Mouse (Mus musculus) lung, adult 2 months (tissue): Measurements from ENCODE around the gene Tulp3. TPM values are rescaled to one million over a fixed set of nuclear protein-coding genes. Genes with fewer than 3 reads are reported as not detected.
A peak's percentile ranks its signal among the peaks of the same experiment; 100 is the strongest.
"Not testable (repeated sequence)": the region's sequence is repeated elsewhere in the genome, so short reads cannot be mapped to it uniquely, and the experiment has no call there.

Experiments used
- DNase-seq: peaks from one replicate; pipeline ENCODE4 v3.0.0; 2022
- H3K4me1 ChIP-seq: fragments of 200-500 bp; 2 replicates; pipeline ENCODE4 v1.6.1; 2011; ENCODE audit warnings: low read length; ENCODE audit not compliant: control insufficient read depth, insufficient read depth
- H3K4me3 ChIP-seq: fragments of 200-500 bp; replicated peaks from 2 replicates; pipeline ENCODE3; 2011; ENCODE audit warnings: low read depth, mild to moderate bottlenecking, control low read depth, low read length; ENCODE audit errors: extremely low read depth
- CTCF ChIP-seq: fragments of 200-500 bp; IDR thresholded peaks from 2 replicates; pipeline ENCODE4 v1.5.1; 2011; ENCODE audit warnings: mild to moderate bottlenecking, low read length, control low read depth; ENCODE audit not compliant: insufficient read depth
- POLR2A ChIP-seq: fragments of 200-500 bp; IDR thresholded peaks from 2 replicates; pipeline ENCODE4 v1.6.1; 2011; ENCODE audit warnings: low read depth, mild to moderate bottlenecking, control low read depth, low read length, borderline replicate concordance; ENCODE audit errors: extremely low read depth
- WGBS: fragments of 180-500 bp; shearing (Covaris S2); methylation state at CpG from one replicate; pipeline ENCODE4 v1.1.7; 2018; 5-methylcytosine and 5-hydroxymethylcytosine counted together
- polyA plus RNA-seq: library from polyadenylated mRNA; depleted of rRNA; stranded (reverse); fragments of >200 nt; gene quantifications from 2 replicates; pipeline ENCODE4 v1.2.3, GENCODE M21; 2012

The Tulp3 gene
- polyA plus RNA-seq, 1 experiment = 21.5 TPM

DNA sequence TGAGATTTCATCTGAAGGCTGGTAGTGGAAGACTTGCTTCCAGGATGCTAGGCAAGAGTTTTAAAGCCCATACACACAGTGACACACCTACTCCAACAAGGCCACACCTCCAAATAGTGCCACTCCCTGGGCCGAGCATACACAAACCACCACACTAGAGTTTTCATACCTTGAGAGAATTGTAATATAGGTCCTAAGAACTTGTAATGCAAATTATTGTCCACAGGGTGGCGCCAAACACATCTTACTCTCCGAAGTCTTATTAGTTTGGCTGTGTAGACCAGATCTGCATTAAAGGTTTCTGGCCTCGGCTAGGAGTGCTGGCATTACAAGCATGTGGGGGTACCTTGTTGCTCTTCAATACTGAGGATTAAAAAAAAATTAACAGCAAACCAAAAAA, 37.3 kb downstream of the Tulp3 start:
- TF ChIP-seq CTCF (peak; percentile 57), POLR2A (no peak)
- 3% methylated on average over 4 of the region's 4 CpGs for WGBS
- DNase-seq = peak; percentile 45
- no peaks in the 10 kb centered on the region for H3K4me1 ChIP-seq
- no peak overlapping the region for H3K4me3 ChIP-seq

DNA sequence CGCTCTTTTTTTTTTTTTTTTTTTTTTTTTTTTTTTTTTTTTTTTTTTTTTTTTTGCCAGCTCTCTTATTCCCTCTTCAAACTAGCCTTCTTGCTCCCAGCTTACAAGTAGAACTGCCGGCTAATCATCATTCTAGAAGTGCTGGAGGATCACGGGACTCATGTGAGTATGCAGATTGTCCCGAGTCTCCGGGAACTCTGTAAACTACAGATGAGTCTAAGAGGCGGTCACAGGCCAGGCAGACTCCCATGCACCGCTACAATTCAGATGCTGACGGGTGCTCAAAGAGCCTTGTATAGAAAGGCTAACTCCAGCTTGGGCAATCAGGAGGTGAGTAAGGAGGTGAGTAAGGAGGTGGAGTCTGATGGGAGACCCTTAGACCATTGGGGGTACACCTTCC, 40.1 kb downstream of the Tulp3 start:
- TF ChIP-seq CTCF (no peak), POLR2A (no peak)
- no peak for DNase-seq
- 74% methylated on average over 8 of the region's 8 CpGs for WGBS
- Histone ChIP-seq H3K4me3 (no peak overlapping the region), H3K4me1 (no peaks in the 10 kb centered on the region)

- TF ChIP-seq POLR2A (no peak), CTCF (no peak)
- 77% methylated on average over 6 of the region's 6 CpGs for WGBS
- no peak overlapping the region for H3K4me3 ChIP-seq
- H3K4me1 ChIP-seq = no peaks in the 10 kb centered on the region
- no peak for DNase-seq
These were observed 40.9 kb downstream of the Tulp3 start for GRCm38 (mm10) chr6:128314796-128315195.

GRCm38 (mm10) chr6:128308311-128308710, 47.3 kb downstream of the Tulp3 start:
- peak; percentile 68 for DNase-seq
- Histone ChIP-seq H3K4me3 (no peak overlapping the region), H3K4me1 (no peaks in the 10 kb centered on the region)
- peak; percentile 95 for TF ChIP-seq CTCF
- TF ChIP-seq POLR2A = no peak
- WGBS = 30% methylated on average over 4 of the region's 4 CpGs

DNA sequence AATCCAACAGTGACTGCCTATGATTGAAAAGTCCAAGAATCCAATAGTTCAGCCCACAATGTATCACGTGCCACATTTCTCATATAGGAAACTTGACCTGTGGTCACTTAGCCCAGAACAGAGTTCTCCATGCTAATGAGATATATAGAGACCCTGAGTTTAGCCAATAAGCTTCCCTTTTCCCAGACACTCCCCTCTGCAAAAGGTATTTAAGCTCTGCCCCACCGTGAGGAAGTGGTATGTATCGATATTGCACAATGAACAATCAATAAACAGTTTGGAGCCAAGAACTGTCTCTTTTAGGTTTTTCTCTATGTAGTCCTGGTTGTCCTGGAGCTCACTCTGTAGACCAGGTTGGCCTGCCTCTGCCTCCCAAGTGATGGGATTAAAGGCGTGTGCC, 50.9 kb downstream of the Tulp3 start:
- WGBS = 86% methylated on average over 4 of the region's 4 CpGs
- no peak for DNase-seq
- TF ChIP-seq CTCF (no peak), POLR2A (no peak)
- Histone ChIP-seq H3K4me3 (no peak overlapping the region), H3K4me1 (no peaks in the 10 kb centered on the region)

GRCm38 (mm10) chr6:128302640-128303039, 53.0 kb downstream of the Tulp3 start:
- not testable (repeated sequence) for H3K4me3 ChIP-seq, DNase-seq
- H3K4me1 ChIP-seq = peaks cover 10% of the 10 kb centered on the region
- 83% methylated on average over 3 of the region's 3 CpGs for WGBS

- DNase-seq = no peak
- peaks cover 15% of the 10 kb centered on the region for H3K4me1 ChIP-seq
- H3K4me3 ChIP-seq = no peak overlapping the region
- no peak for TF ChIP-seq CTCF
- no peak for TF ChIP-seq POLR2A
- 90% methylated on average over 3 of the region's 3 CpGs for WGBS
These were observed 53.8 kb downstream of the Tulp3 start for GRCm38 (mm10) chr6:128301891-128302290.

DNA sequence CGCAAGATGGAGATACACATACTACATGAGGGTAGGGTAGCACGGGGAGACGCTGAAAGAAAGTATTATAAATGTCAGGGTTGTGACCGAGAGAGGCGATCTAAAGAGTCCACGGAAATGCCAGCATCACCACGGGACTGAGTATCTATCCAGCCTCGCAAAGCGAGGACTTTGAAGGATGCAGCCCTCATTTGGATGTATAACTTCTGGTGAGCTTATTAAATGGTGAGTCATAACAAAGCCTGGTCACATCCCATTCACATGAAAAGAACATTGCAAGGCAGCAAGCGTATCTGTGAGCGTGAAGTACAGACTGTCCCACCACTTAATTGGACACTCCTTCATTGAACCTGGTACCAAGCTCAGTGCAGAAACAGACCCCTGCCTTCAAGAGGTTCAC, 54.2 kb downstream of the Tulp3 start:
- H3K4me3 ChIP-seq = no peak overlapping the region
- TF ChIP-seq POLR2A = no peak
- TF ChIP-seq CTCF = no peak
- 39% methylated on average over 11 of the region's 11 CpGs for WGBS
- no peak for DNase-seq
- H3K4me1 ChIP-seq = peaks cover 19% of the 10 kb centered on the region

DNA sequence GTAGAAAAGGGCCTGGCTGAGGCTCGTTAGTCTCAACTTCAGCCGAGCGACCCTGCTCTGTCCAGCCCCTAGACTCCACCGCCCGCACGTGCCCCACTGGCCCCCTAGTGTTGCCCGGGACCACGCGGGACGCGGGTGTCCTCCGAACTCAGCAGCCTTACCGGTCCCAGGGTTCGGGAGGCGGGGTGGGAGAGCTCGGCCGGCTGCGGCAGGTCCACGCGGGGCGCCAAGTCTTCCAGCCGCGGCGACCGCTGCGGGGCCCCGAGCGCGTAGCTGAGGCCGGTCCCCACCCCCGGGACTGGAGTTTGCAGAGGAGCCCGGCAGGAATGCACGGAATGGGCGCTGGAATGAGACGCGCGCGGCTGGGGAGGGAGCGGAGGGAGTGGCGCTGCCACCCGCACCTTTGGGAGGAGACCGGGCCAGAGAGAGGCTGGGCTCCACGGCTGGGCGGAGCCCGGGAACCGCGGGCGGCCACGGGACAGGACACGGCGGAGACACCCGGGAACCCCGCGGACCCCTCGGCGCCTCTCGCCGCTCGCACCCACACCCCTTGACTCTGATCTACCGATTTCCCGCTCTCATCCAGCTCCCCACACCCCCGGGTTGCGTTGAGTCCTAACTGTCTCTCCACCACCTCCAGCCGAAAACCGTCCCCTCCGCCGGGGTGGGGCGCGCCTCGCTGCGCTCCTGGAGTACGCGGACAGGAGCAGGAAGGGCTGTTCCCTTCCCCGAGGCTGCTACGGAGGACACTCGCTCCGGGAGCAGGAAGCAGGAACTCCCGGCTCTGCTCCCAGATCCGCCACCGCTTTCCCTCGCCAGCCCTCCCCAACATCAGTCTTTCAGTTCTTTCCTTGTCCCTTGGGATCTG, 55.3 kb downstream of the Tulp3 start, which contains the start of gene Tead4:
Tead4 (minus strand) TSS at position 690 of the 868 bp plus-strand sequence.
- under 1% methylated on average over 80 of the region's 81 CpGs for WGBS
- TF ChIP-seq CTCF (no peak), POLR2A (peak; percentile 76)
- H3K4me1 ChIP-seq = peaks cover 30% of the 10 kb centered on the region
- DNase-seq = peak; percentile 86
- H3K4me3 ChIP-seq = peak within 1 kb of the TSS; percentile 79

GRCm38 (mm10) chr6:128299292-128300133, 56.1 kb downstream of the Tulp3 start:
- TF ChIP-seq POLR2A (no peak), CTCF (no peak)
- WGBS = 2% methylated on average over 25 of the region's 25 CpGs
- Histone ChIP-seq H3K4me1 (peaks cover 32% of the 10 kb centered on the region), H3K4me3 (peak overlapping the region; percentile 79)
- peak; percentile 47 for DNase-seq

DNA sequence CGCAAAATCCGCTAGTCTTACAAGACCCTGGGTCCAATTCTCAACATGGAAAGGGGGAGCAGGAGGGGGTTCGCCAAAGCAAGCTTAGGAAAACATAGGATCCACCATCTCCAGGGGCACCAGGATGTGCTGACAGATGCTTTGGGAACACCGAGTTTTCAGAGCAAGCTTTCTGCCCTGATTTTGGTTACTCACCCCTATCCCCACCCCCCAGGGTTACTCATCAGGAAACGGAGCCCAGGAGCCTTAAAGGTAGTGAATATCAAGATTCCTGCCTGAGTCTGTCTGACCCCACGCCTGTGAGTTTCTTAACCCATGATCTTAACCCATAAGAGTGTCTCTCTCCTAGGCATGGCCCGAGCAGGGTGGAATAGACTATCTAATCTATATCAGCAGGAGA, 57.4 kb downstream of the Tulp3 start:
- peaks cover 32% of the 10 kb centered on the region for H3K4me1 ChIP-seq
- no peak overlapping the region for H3K4me3 ChIP-seq
- no peak for TF ChIP-seq CTCF
- TF ChIP-seq POLR2A = no peak
- WGBS = 56% methylated on average over 7 of the region's 7 CpGs
- DNase-seq = no peak
